Mouse (Mus musculus): ENCODE data around the gene Ifitm1. TPM values are rescaled to one million over a fixed set of nuclear protein-coding genes. Genes with fewer than 3 reads are reported as not detected.

Ifitm1 gene
- polyA plus RNA-seq, 1 experiment from 2014 or later, result 8.0 TPM

DNA sequence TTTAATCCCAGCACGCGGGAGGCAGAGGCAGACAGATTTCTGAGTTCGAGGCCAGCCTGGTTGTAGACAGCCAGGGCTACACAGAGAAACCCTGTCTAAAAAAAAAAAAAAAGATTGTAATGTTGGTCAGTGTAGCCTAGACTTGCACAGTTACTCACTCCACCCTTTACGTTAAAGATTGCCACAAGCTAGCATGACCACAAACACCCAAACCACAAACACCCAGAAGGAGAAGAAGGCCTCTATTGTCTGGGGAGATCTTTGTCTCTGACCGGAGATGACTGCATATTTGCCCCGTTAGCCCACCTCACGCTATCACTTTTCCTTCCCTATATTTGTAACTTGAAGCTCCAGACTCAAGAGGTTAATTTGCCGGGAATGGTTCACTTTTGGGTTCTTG is 14.7 kb downstream of the Ifitm1 start:
- Histone ChIP-seq H3K4me3 (ENCODE audit: low read depth, low read length) (no peak overlapping the region), H3K9me3 (ENCODE audit: control insufficient read depth, low read length) (no peaks in the 10 kb centered on the region), H3K36me3 (ENCODE audit: control insufficient read depth, insufficient read depth, low read length) (no peaks in the 10 kb centered on the region), H3K27ac (ENCODE audit: low read depth, low read length) (no peak overlapping the region), H3K9ac (ENCODE audit: low read length) (no peak overlapping the region), H3K4me2 (no peak overlapping the region), H3K4me1 (ENCODE audit: control insufficient read depth, insufficient read depth, low read length) (no peaks in the 10 kb centered on the region), H3K27me3 (ENCODE audit: control insufficient read depth, insufficient read depth, low read length) (no peaks in the 10 kb centered on the region)
- DNase-seq (ENCODE audit: low spot score, missing footprints) (no peak), ATAC-seq (ENCODE audit: low FRiP score) (no peak)
- 95% methylated on average over 8 of the region's 8 CpGs for WGBS

DNA sequence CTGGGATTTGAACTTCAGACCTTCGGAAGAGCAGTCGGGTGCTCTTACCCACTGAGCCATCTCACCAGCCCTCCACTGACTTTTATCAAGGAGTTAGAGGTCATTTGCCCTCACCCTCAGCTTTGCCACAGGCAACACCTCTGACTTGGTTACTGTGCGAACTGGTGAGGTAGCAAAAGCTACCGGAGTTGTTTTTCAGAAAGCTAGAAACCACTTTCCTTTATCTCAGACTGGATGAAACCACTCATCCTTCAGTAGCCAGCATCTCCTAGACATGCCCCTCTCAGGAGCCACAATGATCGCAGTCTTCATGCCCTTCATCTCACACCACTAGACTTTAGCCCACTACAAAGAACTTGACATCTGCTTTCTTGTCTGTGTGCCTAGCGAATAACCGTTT is 15.9 kb downstream of the Ifitm1 start:
- no peak overlapping the region for H3K4me3 ChIP-seq (ENCODE audit: low read depth, low read length)
- no peaks in the 10 kb centered on the region for H3K27me3 ChIP-seq (ENCODE audit: control insufficient read depth, insufficient read depth, low read length)
- no peaks in the 10 kb centered on the region for H3K9me3 ChIP-seq (ENCODE audit: control insufficient read depth, low read length)
- H3K27ac ChIP-seq (ENCODE audit: low read depth, low read length), result no peak overlapping the region
- 95% methylated on average over 7 of the region's 7 CpGs for WGBS
- no peaks in the 10 kb centered on the region for H3K4me1 ChIP-seq (ENCODE audit: control insufficient read depth, insufficient read depth, low read length)
- H3K36me3 ChIP-seq (ENCODE audit: control insufficient read depth, insufficient read depth, low read length), result no peaks in the 10 kb centered on the region
- no peak for DNase-seq (ENCODE audit: low spot score, missing footprints)
- ATAC-seq (ENCODE audit: low FRiP score), result no peak
- no peak overlapping the region for H3K4me2 ChIP-seq
- H3K9ac ChIP-seq (ENCODE audit: low read length), result no peak overlapping the region

DNA sequence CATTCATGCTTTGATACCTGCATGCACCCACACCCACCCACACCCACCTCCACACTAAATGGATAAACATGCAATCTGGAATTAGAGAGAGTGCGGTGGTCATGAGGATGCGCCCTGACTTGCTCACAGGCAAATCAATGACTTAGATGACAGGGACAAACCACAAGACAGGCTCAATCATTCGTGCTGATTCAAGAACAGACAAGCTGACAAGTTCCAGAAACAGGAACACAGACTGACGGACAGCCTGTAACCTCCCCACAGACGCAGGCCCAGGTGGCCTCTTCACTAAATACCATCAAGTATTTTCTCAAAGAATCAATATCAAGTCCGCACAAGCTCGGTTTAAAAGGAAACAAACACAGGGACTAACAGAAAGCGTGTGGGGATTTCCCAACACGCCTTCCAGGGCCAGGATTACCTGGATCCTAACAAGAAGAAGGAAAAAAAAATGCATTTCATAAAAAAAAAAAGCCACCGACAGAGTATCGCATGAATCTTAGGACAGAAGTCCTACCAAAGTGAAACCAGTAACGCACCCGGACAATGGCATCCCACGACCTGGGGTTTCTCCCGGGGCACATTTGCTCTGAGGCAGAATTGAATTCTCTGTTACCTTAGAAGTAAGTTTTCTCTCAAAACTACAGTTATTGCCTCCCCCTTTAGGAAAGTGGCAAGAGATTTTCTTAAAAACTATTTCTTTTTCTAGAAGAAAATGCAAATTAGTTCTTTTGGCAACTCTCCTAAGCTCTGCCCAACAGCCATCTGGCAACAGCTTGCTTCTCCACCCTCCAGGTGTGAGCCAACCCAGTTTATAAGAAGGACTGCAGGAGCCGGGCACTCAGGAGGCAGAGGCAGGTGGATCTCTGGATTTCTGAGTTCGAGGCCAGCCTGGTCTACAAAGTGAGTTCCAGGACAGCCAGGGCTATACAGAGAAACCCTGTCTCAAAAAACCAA is 20.4 kb downstream of the Ifitm1 start:
- 88% methylated on average over 17 of the region's 17 CpGs for WGBS

DNA sequence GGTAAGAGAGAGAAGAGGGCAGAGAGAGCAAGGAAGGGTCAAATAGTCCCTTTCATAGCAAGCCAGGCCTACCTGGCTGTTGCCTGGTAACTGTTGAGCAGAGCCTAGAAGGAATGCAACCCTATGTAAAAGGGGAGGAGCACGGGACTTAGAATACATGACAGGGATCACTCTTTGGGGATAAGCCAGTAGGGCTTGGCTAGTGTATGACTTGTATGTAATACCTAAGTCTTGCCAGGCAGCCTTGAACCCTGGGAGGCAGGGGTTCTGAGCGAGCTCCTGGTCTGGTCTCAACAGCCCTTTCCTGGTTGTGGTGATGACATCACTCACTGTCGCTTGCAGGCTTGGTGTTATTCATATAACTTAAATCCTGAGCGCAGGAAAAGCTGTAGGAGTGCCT is 22.0 kb downstream of the Ifitm1 start:
- H3K4me2 ChIP-seq, result no peak overlapping the region
- no peaks in the 10 kb centered on the region for H3K9me3 ChIP-seq (ENCODE audit: control insufficient read depth, low read length)
- 60% methylated on average over 4 of the region's 4 CpGs for whole genome bisulfite sequencing
- DNase-seq (ENCODE audit: low spot score, missing footprints) (no peak), ATAC-seq (ENCODE audit: low FRiP score) (no peak)
- no peaks in the 10 kb centered on the region for H3K4me1 ChIP-seq (ENCODE audit: control insufficient read depth, insufficient read depth, low read length)
- no peak overlapping the region for H3K9ac ChIP-seq (ENCODE audit: low read length)
- H3K27me3 ChIP-seq (ENCODE audit: control insufficient read depth, insufficient read depth, low read length), result no peaks in the 10 kb centered on the region
- H3K36me3 ChIP-seq (ENCODE audit: control insufficient read depth, insufficient read depth, low read length), result no peaks in the 10 kb centered on the region
- H3K27ac ChIP-seq (ENCODE audit: low read depth, low read length), result no peak overlapping the region
- H3K4me3 ChIP-seq (ENCODE audit: low read depth, low read length), result no peak overlapping the region

More for the DNA sequence above, 20.4 kb downstream of the Ifitm1 start:
- Histone ChIP-seq H3K9me3 (ENCODE audit: control insufficient read depth, low read length) (no peaks in the 10 kb centered on the region), H3K27ac (ENCODE audit: low read depth, low read length) (no peak overlapping the region), H3K4me3 (ENCODE audit: low read depth, low read length) (no peak overlapping the region), H3K36me3 (ENCODE audit: control insufficient read depth, insufficient read depth, low read length) (no peaks in the 10 kb centered on the region), H3K9ac (ENCODE audit: low read length) (no peak overlapping the region), H3K4me1 (ENCODE audit: control insufficient read depth, insufficient read depth, low read length) (no peaks in the 10 kb centered on the region), H3K4me2 (no peak overlapping the region), H3K27me3 (ENCODE audit: control insufficient read depth, insufficient read depth, low read length) (no peaks in the 10 kb centered on the region)
- DNase-seq (ENCODE audit: low spot score, missing footprints) (no peak), ATAC-seq (ENCODE audit: low FRiP score) (no peak)

DNA sequence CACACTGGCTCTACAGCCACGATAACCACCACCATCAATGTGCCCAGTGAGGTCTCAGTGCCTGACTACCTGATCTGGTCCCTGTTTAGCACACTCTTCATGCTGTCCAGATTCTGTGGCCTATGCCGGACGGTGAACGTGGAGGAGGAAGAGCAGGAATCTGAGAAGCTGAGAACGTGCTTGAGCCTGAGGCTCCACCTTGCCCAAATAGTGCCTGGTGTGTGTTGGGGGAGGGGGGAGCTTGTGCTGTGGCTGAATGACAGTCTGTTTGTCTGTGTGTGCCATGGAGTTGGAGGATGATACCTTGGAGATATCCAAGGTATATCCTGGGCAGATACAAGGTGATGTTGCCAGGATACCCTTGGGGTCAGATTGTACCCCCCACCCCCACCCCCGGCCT is 23.2 kb downstream of the Ifitm1 start:
- Histone ChIP-seq H3K9ac (ENCODE audit: low read length) (no peak overlapping the region), H3K4me2 (no peak overlapping the region), H3K4me1 (ENCODE audit: control insufficient read depth, insufficient read depth, low read length) (no peaks in the 10 kb centered on the region), H3K27me3 (ENCODE audit: control insufficient read depth, insufficient read depth, low read length) (no peaks in the 10 kb centered on the region), H3K36me3 (ENCODE audit: control insufficient read depth, insufficient read depth, low read length) (no peaks in the 10 kb centered on the region), H3K27ac (ENCODE audit: low read depth, low read length) (no peak overlapping the region), H3K4me3 (ENCODE audit: low read depth, low read length) (no peak overlapping the region), H3K9me3 (ENCODE audit: control insufficient read depth, low read length) (no peaks in the 10 kb centered on the region)
- WGBS, result 76% methylated on average over 6 of the region's 6 CpGs
- DNase-seq (ENCODE audit: low spot score, missing footprints) (no peak), ATAC-seq (ENCODE audit: low FRiP score) (no peak)

DNA sequence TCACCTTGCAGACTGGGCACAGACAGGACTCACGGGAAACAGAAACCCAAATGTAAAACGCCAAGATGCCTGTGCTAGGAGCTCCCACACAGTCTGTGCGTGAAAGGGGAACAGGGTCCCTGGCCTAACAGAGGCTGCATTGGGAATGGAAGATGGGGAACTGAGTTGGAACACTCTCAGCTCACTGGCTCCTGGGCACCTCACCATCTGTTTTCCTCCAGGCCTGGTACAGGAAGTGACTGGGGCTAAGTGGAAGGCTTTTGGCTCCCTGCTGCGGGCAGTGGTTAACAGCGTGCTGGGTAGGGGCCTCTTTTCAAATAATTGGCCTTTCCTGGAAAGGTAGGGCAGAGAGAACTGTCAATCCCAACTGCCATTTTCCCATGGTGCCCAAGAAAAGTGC is 23.6 kb downstream of the Ifitm1 start:
- DNase-seq (ENCODE audit: low spot score, missing footprints), result no peak
- Histone ChIP-seq H3K27me3 (ENCODE audit: control insufficient read depth, insufficient read depth, low read length) (no peaks in the 10 kb centered on the region), H3K4me3 (ENCODE audit: low read depth, low read length) (no peak overlapping the region), H3K36me3 (ENCODE audit: control insufficient read depth, insufficient read depth, low read length) (no peaks in the 10 kb centered on the region), H3K9ac (ENCODE audit: low read length) (no peak overlapping the region), H3K9me3 (ENCODE audit: control insufficient read depth, low read length) (no peaks in the 10 kb centered on the region), H3K27ac (ENCODE audit: low read depth, low read length) (no peak overlapping the region), H3K4me2 (no peak overlapping the region), H3K4me1 (ENCODE audit: control insufficient read depth, insufficient read depth, low read length) (no peaks in the 10 kb centered on the region)
- no peak for ATAC-seq (ENCODE audit: low FRiP score)
- WGBS, result 76% methylated on average over 5 of the region's 5 CpGs

DNA sequence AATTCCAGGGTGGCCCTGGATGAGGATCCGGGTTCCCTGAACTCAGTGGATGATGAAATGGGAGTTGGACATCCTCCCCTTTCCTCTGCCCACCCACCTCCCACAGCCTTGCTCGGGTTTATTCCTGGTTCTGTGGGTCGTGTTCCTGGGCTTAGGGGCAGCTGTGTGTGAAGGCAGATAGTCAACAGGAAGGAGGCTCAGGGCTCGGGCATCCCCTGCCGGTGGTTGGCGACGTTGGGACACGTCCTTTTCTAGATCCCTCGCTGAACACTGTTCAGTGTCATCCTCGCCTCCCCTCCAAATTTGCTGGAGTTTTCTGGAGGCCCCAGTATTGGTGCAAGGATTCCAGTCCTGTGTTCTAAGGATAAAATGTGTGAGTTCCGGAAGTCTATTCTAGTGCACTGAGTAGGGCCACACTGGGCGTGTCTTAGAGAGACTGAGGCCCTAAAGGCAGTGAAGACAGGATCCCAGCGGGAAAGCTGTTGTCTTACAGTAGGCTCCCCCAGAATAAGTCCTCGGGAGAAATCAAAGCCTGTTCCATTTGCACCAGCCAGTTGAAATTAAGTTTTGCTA is 24.2 kb downstream of the Ifitm1 start:
- no peak for ATAC-seq (ENCODE audit: low FRiP score)
- Histone ChIP-seq H3K9me3 (ENCODE audit: control insufficient read depth, low read length) (no peaks in the 10 kb centered on the region), H3K36me3 (ENCODE audit: control insufficient read depth, insufficient read depth, low read length) (no peaks in the 10 kb centered on the region), H3K4me1 (ENCODE audit: control insufficient read depth, insufficient read depth, low read length) (no peaks in the 10 kb centered on the region), H3K4me2 (no peak overlapping the region), H3K4me3 (ENCODE audit: low read depth, low read length) (no peak overlapping the region), H3K27ac (ENCODE audit: low read depth, low read length) (no peak overlapping the region), H3K27me3 (ENCODE audit: control insufficient read depth, insufficient read depth, low read length) (no peaks in the 10 kb centered on the region), H3K9ac (ENCODE audit: low read length) (no peak overlapping the region)
- no peak for DNase-seq (ENCODE audit: low spot score, missing footprints)
- 92% methylated on average over 14 of the region's 14 CpGs for WGBS

DNA sequence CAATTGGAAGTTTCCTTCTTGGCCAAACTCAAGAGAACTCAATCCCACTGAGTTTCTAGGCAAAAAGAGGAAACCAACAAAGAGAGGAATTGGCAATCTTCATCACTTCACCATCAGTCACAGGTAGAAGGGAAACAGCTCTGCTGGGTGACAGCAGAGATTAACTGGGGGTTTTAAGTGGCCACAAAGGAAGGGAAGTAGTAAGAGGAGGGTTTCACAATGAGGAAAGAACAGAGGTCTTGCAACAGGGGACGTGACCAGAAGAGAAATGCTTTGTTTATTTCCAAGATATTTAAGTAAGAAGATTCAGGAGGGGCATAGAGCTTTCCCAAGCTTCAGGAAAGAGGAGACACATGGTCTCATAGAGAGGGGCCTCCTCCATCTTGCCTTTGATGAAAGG is 30.8 kb downstream of the Ifitm1 start:
- ATAC-seq (ENCODE audit: low FRiP score), result no peak

DNA sequence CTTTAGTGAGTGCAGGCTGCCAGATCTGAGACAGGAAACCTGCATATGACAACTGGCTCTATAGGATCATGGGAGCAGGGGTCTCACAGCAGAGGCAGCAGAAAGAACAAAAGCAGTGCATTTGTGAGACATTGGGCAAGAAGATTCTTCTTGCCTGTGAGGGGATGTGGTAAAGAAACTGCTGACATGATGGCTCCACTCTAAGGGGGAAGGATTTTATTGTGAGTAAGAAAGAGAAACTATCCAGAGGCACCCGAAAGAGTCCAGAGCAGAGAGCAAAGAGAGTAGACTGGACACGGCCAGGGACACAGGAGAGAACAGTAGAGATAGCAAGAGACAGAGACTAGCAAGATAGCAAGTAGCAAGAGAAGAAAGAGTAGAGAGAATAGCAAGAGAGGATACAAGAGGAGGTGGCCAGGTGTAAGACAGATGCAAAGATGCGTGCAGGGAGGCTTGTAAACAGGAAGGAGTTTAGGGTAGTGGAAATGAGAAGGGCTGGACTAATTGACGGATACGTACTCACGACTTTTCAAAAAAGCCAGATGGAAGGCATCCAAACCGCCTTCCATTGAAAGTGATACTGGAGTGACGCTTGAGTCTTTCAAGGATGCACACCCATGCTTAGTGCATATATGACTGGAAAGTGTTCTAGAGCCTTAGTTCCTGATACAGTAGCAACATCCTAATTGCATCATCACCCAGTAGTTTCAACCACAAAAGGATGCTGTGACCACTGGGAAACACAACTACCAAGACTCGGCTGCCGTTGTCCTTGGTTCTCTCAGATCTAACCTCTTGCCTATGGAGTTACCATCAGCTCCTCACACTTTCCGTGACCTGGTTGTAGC is 32.1 kb downstream of the Ifitm1 start:
- Histone ChIP-seq H3K4me2 (no peak overlapping the region), H3K27me3 (ENCODE audit: control insufficient read depth, insufficient read depth, low read length) (no peaks in the 10 kb centered on the region), H3K4me1 (ENCODE audit: control insufficient read depth, insufficient read depth, low read length) (no peaks in the 10 kb centered on the region), H3K27ac (ENCODE audit: low read depth, low read length) (no peak overlapping the region), H3K36me3 (ENCODE audit: control insufficient read depth, insufficient read depth, low read length) (no peaks in the 10 kb centered on the region), H3K9me3 (ENCODE audit: control insufficient read depth, low read length) (no peaks in the 10 kb centered on the region), H3K9ac (ENCODE audit: low read length) (no peak overlapping the region), H3K4me3 (ENCODE audit: low read depth, low read length) (no peak overlapping the region)
- WGBS, result 91% methylated on average over 11 of the region's 11 CpGs
- DNase-seq (ENCODE audit: low spot score, missing footprints) (no peak), ATAC-seq (ENCODE audit: low FRiP score) (no peak)

More for the DNA sequence above, 30.8 kb downstream of the Ifitm1 start:
- no peak for DNase-seq (ENCODE audit: low spot score, missing footprints)
- Histone ChIP-seq H3K27me3 (ENCODE audit: control insufficient read depth, insufficient read depth, low read length) (no peaks in the 10 kb centered on the region), H3K4me1 (ENCODE audit: control insufficient read depth, insufficient read depth, low read length) (no peaks in the 10 kb centered on the region), H3K27ac (ENCODE audit: low read depth, low read length) (no peak overlapping the region), H3K4me3 (ENCODE audit: low read depth, low read length) (no peak overlapping the region), H3K9ac (ENCODE audit: low read length) (no peak overlapping the region), H3K4me2 (no peak overlapping the region), H3K9me3 (ENCODE audit: control insufficient read depth, low read length) (no peaks in the 10 kb centered on the region), H3K36me3 (ENCODE audit: control insufficient read depth, insufficient read depth, low read length) (no peaks in the 10 kb centered on the region)
- whole genome bisulfite sequencing, result 67% methylated on average over 1 of the region's 1 CpGs
